Mouse (Mus musculus) layer of hippocampus, adult 8-10 months (tissue): Measurements from ENCODE around the gene 4931406C07Rik. TPM values are rescaled to one million over a fixed set of nuclear protein-coding genes. Genes with fewer than 3 reads are reported as not detected.
A peak's percentile ranks its signal among the peaks of the same experiment; 100 is the strongest.

Experiments
- DNase-seq, 2 experiments: peaks; one replicate each; pipeline ENCODE4 v3.0.0; 2022; ENCODE audit warnings: low spot score in 2 of 2
- total RNA-seq, 4 experiments: library from RNA; stranded (reverse); gene quantifications; 2 replicates each; pipeline ENCODE4 v1.2.4; 2022

The 4931406C07Rik gene
- total RNA-seq, 4 experiments from 2014 or later: 17.3 to 28.3 (median 25.1) TPM

DNA sequence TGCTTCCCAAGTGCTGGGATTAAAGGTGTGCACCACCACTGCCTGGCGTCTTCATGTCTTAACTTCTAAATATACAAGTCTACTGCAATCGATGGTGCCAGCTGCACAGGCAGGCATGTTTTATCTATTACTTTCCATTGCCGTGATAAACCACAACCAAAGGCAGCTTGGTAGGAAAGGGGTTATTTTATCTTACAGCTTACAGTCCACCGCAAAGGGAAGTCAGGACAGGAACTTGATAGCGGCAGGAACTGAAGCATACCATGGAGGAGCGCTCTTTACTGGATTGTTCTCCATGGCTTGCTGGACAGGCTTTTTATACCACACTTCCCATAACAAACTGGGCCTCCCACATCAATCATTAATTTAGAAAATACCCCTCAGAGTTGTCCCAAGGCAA lies 17.0 kb downstream of the 4931406C07Rik start:
- no peak for DNase-seq

DNA sequence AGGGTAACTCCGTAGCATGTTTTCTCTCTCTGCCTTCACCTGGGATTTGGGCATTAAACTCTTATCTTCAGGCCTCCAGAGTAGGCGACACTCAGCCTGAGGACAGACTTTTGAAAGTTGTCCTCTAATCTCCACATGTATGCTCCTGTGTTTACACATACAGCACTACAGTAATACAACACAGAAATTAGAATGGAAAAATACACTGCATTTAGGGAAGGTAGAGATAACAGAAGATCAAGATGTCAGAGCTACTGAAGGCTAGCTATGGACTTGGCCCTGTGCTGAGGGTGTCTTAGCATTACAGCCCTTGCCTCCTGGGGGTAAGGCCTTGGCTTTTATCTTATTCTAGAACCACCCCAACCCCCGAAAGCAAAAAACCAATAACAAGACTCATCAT lies 17.8 kb downstream of the 4931406C07Rik start:
- no peak for DNase-seq

DNA sequence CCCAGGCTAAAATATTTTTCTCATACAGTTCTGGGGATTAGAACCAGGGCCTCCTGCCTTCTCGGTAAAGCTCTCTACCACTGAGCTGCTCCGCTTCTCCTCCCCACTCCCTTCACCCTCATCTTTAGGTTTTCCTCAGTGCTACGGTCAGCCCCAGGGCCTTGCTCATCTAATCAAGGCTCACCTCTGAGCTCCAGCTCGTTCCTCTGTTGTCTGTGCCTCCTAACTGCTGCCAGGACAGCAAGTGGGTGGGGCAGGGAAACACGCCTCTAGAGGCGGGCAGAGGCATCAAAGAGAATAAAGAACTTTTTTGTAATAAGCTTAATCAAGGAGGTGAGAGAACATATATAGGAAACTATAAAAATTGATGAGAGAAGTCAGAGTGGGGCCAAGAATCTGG lies 18.4 kb downstream of the 4931406C07Rik start:
- no peak for DNase-seq

DNA sequence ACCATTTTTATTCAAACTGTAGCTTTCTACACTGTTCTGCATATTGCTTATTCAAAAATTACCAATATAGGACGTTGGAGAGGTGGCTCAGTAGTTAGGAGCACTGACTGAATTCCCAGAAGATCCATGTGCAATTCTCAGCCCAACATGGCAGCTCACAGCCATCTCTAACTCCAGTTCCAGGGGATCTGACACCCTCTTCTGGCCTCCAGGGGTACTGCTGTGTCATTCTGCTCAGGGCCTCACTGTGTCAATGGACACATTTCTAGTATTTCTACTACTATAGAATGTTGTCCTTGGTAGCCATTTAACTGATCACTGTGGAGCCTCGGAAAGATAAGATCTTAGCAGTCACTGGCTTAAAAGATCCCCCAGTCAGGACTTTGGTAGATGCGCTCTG lies 20.8 kb downstream of the 4931406C07Rik start:
- no peak for DNase-seq

DNA sequence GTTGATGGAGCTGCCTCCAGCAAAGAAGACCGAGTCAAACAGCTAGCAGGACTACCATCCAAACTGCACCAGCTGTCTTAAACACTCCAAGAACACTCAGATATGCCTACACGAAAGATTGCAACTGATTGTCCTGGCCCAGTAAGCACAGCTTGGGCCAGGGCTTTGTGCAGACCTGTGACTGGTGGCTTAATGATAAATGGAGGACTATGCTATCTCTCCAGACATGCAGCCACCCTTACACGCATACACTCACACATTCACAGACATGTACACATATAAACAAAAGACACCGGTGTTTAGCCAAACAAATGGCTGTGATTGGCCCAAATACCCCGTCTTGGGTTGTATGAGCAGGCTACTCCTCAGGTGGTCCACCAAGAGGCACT lies 25.8 kb downstream of the 4931406C07Rik start:
- DNase-seq: no peak

DNA sequence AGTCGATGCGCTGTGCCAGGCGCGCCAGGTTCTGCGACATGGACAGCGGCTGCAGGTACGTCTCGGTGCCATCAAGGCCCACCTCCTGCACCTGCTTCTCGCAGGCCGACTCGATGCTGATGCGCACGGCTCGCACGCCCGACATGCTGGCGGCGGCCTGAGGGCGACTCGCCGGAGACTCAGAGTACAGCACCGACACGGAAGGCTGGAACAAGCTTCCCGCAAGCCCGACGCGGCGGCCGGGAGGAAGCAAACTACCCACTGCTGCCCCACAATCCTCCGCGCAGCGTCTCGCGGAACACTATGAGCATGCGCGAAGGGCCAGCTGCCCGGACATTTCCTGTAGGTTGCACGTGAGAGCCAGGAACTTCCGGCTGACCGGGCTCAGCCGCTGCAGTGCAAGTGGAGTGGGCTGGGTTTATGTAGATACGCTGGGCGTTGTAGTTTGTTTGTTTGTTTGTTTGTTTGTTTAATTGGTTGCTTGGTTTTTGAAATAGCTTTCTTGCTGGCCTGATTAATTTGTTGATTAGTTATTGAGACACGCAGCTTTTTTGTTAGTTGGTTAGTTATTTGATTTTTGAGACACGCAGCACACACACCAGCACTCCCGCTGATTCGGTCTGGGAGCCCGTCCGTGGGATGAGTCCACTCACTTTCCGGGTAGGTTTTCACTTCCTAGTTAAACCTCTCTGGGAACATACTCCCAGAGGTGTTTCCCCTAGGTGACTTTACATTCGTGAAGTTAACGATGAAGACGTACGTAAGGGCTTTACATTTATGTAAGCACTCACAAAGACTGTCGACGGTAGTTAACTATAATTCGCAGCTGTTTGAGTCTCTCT lies 26.4 kb downstream of the 4931406C07Rik start, which contains the start of gene Med17:
Med17 (minus strand) TSS at position 283 of the 842 bp plus-strand sequence.
- DNase-seq: peak; percentile 90 to 93

DNA sequence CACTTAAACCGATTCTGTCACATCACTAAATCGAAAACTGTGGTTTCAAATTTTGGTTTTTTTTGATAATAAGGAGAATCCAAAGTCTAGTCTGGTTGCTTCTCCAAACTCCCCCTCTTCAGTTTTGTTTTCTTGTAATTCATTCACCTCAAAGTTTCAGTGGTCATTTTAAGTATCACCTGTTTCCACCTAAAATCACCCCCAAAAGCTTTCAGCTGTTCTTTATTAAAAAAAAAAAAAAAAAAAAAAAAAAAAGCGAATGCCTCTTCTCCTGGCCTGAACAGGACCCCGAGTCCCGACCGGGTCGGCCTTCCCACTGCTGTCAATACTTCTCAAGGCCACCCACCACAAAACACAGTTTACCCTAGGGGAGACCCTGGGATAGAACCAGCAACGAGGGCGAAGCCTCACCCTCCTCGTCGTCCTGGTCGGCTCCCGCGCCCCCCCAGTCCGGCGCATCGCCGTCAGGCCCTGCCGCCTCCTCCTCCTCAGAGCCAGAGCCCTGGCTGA lies 27.1 kb downstream of the 4931406C07Rik start:
- DNase-seq: no peak

DNA sequence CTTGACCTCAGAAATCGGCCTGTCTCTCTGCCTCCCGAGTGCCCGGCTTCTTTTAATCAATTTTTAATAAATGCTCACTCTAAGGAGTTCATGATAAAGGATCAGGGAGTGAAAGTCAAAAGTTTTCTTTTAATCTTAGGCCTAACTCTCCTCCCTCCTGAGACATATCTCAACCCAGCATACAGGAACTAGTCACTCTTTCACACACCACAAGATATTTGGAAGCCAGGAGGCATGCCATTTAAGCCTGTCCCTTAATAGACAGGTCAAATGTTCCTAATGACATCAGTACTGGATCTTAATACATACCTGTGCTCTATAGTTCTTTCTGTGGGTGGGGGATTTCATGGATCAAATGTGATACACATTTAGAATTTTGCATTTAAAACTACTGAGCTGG lies 27.9 kb downstream of the 4931406C07Rik start:
- DNase-seq: no peak

DNA sequence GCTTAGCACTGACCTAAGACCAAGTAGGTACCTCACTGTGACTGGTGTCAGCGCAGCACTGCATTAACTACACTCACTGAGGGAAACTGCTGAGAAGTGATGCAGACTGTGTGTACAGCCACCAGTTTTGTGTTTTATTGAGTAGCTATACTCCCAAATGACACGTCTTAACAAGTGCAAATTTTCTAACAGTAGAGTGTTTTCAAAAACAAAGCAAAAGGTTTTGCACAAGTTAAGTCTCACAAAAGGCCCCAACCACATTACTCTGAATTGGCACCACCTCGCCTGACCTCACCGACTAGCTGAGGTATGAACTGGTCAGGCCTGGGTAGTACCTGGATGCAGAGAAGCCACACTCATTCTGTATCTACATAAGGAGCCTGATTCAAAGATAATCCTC lies 29.4 kb downstream of the 4931406C07Rik start:
- DNase-seq: no peak

DNA sequence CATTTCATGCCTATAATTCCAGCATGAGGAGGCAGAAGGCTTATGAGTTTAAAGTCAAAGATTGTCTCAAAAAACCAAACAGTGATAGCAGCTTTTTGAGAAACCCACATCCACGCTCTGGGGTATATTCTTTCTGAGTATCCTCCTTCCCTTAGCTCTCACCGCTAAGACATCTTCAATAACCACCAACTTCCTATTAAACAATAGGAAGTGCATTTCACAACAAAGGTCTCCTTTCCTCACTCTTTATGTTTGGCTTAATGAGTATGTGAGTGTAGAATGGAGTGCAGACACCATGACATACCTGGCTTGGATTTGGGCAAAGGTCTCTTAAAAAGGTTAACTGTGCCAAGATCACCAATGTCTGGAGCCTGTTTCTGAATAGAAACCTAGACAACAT lies 32.3 kb downstream of the 4931406C07Rik start:
- DNase-seq: no peak

DNA sequence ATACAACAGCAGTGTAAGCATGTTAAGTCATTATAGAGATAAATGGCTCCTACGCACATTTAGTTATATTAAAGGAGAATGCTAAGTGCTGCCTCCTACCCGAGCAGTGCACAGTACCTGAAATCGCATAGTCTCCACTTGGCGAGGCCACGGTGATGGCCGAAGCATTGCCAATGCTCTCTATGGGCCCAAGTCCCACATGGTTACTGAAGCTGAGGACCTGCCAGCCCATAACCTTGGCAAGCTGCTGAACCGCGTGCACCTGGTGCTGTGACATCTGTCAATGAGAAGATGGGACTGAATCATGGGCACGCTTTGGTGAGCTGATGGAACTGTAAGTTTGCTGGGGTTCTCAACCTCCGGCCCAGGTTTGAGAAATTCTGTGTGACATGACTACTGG lies 42.8 kb downstream of the 4931406C07Rik start:
- no peak for DNase-seq

DNA sequence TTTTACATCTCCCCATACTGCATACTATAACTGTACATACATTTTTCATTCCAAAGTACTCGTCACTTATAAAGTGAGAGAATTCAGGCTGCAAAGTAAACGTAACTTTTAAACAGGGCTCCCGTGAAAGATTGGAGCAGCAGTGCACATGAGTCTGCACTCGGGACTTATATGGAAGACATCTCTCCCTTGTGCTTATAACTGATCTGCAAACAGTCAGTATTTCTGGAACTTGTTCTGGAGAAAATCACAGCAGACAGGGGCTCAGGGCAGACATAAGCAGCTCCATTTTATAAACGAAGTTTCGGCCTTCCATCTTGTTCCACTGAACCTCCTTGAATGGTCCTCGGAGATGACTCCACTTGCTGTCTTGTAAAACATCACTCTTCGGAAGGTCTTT lies 44.3 kb downstream of the 4931406C07Rik start:
- DNase-seq: no peak

DNA sequence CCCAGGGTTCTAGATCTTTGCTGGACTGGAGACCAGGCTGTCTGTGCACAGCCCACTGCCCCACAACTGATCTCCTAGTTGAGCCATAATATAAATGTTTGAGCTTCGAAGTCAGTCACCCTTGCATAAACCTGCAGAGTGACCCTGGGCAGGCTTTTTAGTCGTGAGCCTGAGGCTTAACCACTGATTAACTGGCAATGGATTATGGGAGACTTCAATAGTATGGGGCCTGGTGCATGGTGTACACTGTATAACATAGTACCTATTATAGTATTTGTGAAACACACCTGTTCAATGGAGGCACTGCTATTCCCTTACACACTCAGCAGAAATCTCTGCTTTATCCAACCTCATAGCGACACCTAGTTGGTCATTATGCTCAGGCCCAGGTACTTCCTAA lies 50.0 kb downstream of the 4931406C07Rik start:
- DNase-seq: no peak

DNA sequence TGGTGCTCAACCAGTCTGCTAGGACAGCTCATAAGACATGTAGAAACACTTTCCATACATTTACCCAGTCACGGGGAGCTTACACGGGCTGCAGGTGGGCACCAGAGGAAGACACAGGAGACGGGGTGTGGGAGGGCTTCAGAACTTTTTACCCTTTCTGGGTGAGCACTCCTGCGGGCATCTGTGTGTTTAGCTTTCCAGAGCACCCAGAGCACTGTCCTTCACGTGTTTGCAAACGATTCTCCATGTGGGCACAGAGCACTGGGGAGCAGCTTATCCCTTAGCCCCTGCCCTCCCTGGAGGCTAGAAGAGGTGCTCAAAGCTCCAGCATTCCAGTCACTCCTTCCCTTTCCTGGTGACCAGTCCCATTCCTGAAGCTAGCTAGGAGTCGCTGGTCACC lies 51.7 kb downstream of the 4931406C07Rik start:
- no peak for DNase-seq

DNA sequence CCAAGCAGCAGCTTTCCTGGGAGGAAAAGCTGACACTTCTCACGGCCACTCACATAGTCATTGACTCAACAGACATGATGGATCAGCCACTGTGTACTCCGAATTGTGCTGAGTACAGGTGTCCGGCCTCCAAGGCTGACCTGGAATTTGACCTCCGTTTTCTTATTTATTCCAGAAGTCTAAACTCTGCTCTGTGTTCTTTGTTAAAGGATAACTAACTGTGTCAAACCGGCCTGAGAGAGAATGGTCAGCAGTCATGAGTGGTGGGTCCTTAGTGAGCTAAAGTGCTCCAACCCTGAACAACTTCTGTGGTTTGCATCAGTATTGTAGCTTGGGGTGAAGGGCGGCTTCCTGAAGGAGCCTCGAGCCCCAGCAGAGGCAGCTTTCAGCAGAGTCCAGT lies 54.1 kb downstream of the 4931406C07Rik start:
- DNase-seq: no peak

DNA sequence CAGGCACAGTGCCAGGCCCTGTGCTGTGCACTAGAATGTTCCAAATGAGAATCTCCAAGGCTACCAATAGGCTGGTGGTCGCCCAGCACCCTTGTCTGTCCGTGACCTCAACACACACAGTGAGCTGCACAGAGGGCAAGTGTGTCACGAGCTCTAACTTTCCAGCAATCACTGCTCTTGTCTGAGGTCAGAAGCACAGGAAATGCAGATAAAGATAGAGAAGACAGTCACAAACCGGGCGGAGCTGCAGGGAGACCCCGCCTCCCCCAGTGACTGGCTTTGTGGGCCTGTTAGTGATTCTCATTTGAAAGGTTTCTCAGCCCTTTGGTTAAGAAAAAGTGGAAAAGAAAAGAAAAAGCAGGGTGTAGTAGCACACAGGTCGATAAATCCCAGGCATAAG lies 55.9 kb downstream of the 4931406C07Rik start:
- DNase-seq: no peak

DNA sequence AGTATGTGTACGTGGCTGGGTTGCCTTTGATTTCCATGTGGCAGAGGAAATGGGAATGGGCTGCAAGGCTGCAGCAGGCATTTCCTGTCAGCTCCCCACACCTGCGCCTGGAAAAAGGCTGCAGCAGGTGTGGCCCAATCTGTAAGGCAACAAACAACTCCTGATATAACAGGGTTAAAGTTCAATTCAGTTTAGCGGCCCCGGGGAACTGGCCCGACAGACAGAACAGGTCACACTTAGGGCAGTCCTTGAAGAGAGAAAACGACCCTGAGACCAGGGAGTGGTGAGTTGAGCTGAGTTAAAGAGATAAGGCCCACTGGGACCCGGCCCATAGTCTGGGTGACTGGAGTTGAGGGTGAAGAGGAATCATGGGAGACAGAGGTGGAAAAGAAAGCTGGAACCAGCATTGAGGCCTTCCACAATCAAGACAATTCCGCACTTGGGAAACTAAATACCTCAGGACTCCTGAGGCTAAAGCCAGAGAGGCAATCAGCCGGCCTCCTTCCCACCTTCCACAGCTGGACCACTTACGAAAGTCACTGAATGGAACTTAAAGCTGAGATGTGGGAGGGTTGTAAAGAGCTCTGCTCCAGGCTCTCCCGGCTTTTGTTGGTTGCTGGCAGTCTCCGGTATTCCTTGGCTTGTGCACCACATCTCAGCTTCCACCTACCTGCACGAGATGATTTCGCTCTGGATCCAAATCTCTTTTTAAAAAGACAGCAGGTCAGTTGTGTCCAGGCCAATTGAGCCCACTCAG lies 60.8 kb downstream of the 4931406C07Rik start:
- DNase-seq: no peak

DNA sequence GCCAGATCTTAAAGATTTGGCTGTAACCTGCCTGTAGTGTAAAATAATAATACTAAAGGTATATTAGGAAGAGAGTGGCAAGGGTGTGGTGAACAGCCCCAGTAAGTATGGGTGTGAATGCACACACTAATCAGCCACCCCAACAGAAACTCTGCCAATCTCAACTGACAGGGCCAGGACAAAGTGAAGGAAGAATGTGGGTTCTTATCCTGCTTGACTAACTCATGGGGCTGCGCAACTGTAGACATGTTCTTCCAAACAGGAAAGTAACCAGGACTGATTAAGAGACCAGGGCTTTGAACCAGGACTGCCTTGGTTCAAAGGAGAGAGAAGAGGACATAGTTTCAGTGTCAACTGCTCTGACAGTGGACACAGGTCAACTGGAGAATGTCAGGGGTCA lies 64.1 kb downstream of the 4931406C07Rik start:
- DNase-seq: no peak

DNA sequence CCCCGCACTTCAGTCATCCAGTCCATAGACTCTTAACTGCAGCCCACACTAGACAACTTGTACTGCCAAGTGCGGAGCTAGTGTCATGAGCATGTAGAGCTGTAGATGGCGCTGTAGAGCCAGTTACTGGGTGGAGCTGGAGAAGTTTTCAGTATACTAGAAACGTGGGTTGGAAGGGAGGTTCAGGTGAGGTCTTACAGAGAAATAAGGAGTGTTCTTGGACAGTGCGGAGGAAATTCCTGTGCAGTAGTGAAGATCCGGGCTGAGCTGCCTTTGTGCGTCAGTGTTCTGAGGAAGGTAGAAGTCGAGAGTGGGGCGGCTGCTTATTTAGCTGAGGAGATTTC lies 64.7 kb downstream of the 4931406C07Rik start:
- no peak for DNase-seq

DNA sequence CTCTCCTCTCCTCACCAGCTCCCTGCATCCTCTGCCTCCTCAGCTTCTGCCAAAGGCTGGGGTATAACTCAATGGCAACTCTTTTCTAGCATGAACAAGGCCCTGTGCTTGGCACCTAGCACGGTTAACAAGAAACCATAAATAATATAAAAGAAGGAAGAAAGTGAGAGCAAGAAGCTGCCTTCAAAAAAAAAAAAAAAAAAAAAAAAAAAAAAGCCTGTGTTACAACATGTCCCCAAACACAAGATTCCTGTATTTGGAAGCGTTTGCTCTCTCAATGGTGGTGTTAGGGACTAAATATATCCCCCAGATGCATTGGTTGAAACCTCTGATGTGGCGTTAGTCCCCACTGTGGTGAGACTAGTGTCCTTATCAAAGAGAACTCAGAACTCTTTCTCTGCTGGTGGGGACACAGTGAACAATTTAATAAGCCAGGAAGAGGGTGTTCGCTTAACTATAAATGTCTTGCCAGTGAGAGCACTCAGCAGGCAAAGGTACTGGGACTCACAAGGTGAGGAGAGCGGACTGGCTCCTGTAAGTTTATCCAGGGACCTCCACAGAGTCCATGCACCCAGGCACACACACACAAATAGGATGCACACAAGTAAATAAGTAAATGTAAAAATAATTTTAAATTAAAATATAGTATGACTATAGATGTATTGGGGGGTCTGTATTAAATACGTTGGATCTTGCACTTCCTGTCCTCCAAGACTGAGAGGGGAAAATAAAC lies 65.2 kb downstream of the 4931406C07Rik start:
- no peak for DNase-seq

DNA sequence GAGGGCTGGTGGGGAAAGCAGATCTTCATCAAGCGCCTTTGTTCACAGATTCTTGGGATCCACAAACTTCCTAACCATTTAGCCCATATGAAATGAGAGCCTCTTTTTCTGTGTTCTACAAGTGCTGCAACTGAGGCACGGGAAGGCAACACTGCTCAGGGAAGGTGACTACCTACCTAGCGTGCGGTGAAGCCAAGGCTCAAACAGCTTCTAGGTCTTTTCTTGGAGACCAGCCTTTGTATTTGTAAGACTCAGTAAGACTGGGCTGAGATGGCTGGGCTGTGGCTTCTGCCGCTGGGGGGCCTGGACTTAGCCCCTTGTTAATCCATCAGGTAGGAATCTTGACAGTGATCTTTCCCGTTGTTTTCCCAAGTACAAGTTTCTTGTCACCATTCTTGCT lies 66.2 kb downstream of the 4931406C07Rik start:
- DNase-seq: no peak
